ENCODE assay signal across 24 mouse cellular contexts in genomic region chr14:59182732-59183131, GRCm38 (mm10). TPM values are rescaled to one million over a fixed set of nuclear protein-coding genes. Genes with fewer than 3 reads are reported as not detected.
"Had no signal": no experiment of that assay in that cellular context is flagged by ENCODE, and none has a peak within 500 bp of the region (broad histone marks: within the 10 kb centered on the region; RNA-seq: fewer than 3 reads in every experiment).

No protein-coding gene starts in this region.

- H3K4me3 ChIP-seq: neural tube, embryonic 13.5 days; neural tube, embryonic 15.5 days; stomach, embryonic 15.5 days had no signal

- H3K4me2 ChIP-seq: neural tube, embryonic 13.5 days; neural tube, embryonic 15.5 days; stomach, embryonic 15.5 days had no signal

- H3K4me1 ChIP-seq: neural tube, embryonic 13.5 days; neural tube, embryonic 15.5 days; stomach, embryonic 15.5 days had no signal

- H3K27me3 ChIP-seq: neural tube, embryonic 13.5 days; neural tube, embryonic 15.5 days; stomach, embryonic 15.5 days had no signal

- H3K9ac ChIP-seq: neural tube, embryonic 13.5 days; neural tube, embryonic 15.5 days; stomach, embryonic 15.5 days had no signal

- H3K36me3 ChIP-seq: neural tube, embryonic 13.5 days; neural tube, embryonic 15.5 days; stomach, embryonic 15.5 days had no signal

- DNase-seq: retina, postnatal 1 day; right cerebral cortex, adult 18-20 months; right cerebral cortex, postnatal 14 days; right cerebral cortex, postnatal 25 days; right cerebral cortex, postnatal 4 days; spleen, adult 18-20 months; thymus, adult 18-20 months; thymus, adult 2 months; thymus, postnatal 14 days; thymus, postnatal 25 days; thymus, postnatal 36 days; thymus, postnatal 4 days had no signal

- H3K9me3 ChIP-seq: neural tube, embryonic 13.5 days; neural tube, embryonic 15.5 days; stomach, embryonic 15.5 days had no signal

- H3K27ac ChIP-seq: neural tube, embryonic 13.5 days; neural tube, embryonic 15.5 days; stomach, embryonic 15.5 days; stomach, postnatal 0 days had no signal

RNA-seq across cellular contexts. Expression of gene Gm5142, which starts 4.2 kb away (rescaled TPM):
- total RNA-seq: neutrophil, adult 5-6 weeks had no signal
- polyA plus RNA-seq: neural tube, embryonic 13.5 days; neural tube, embryonic 14.5 days; neural tube, embryonic 15.5 days; small intestine, adult 2 months; spleen, adult 2 months; stomach, embryonic 14.5 days; stomach, embryonic 15.5 days; stomach, embryonic 16.5 days; stomach, postnatal 0 days; thymus, adult 2 months; thymus, postnatal 0 days; urinary bladder, adult 2 months had no signal

RNA-seq across cellular contexts. Expression of gene 1700129C05Rik, which starts 40.0 kb away (rescaled TPM):
- total RNA-seq: neutrophil, adult 5-6 weeks had no signal
- polyA plus RNA-seq: neural tube, embryonic 13.5 days; neural tube, embryonic 14.5 days; neural tube, embryonic 15.5 days; small intestine, adult 2 months; spleen, adult 2 months; stomach, embryonic 14.5 days; stomach, embryonic 15.5 days; stomach, embryonic 16.5 days; stomach, postnatal 0 days; thymus, adult 2 months; thymus, postnatal 0 days; urinary bladder, adult 2 months had no signal
